Mouse (Mus musculus) splenic B cell, adult 2 months (primary cell): Measurements from ENCODE around the gene Setd1a.
A peak's percentile ranks its signal among the peaks of the same experiment; 100 is the strongest.

ENCODE experiments used
- DNase-seq: peaks from one replicate; pipeline ENCODE4 v3.0.0-alpha.2; 2011; ENCODE audit warnings: low read depth, low spot score
- H3K27me3 ChIP-seq: 2 replicates; pipeline ENCODE4 v1.6.1; 2012; ENCODE audit warnings: mild to moderate bottlenecking, low read length, moderate library complexity, mixed read lengths; ENCODE audit not compliant: control insufficient read depth, poor library complexity, insufficient read depth, severe bottlenecking
- H3K36me3 ChIP-seq: 2 replicates; pipeline ENCODE4 v1.6.1; 2012; ENCODE audit warnings: mild to moderate bottlenecking, low read length, moderate library complexity, mixed read lengths; ENCODE audit not compliant: control insufficient read depth, poor library complexity, insufficient read depth, severe bottlenecking

Gene Setd1a

DNA sequence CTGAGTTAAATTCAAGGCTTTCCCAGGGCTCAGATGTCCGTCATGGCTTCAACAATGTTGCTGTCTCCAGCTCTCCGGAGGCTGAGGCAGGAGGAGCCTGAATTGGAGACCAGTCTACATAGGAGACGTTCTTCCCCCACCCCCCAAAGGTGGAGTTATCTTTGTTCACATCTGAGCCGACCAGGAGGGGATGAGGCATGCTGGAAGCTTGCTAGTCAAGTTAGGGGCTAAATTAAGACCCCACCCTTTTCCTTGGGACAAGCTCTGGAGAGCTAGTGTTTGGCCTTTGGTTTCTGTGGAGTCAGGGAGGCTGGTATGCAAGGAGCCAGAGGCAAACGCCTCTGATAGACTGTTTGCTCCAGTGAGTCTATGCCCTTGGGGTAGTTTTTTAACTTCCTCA lies 23.3 kb upstream of the Setd1a start:
- DNase-seq: no peak
- Histone ChIP-seq H3K27me3 (no peaks in the 10 kb centered on the region), H3K36me3 (peaks cover 13% of the 10 kb centered on the region)

DNA sequence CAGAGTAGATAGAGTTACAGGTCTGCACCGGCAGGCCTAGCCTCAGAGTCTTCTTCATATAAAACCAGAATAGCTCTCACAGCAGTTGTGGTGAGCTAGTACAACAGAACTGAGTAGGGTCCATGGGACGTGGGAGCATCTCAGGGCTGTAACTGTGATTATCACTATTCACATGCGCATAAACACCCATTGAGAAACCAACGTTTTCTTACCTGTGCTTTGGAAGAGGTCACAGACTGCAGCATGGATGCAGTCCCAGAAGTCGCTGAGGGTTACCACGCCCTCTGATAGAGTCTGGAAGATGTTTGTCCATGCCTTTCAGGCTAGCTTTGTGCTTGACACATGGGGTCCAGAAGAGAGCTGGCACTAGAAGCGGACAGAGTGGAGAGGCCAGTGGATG lies 22.7 kb upstream of the Setd1a start:
- DNase-seq: no peak
- Histone ChIP-seq H3K36me3 (peaks cover 13% of the 10 kb centered on the region), H3K27me3 (no peaks in the 10 kb centered on the region)

DNA sequence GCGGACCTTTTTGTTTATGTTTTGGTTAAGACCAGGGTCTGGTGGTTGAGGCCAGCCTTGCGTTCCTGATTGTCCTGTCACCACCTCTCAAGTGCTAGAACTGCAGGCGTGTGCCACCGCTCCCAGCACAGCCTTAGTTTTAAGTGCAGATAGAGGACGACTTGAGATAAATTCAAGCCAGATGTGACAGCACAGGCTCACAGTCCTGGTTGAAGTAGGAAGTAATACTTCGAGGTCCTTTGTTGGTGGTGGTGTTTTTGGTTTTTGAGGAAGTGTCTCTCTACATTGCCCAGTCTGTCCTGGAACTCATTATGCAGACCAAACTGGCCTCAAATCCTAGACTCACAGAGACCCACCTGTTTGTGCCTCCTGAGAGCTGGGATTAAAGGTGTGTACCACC lies 16.8 kb upstream of the Setd1a start:
- H3K36me3 ChIP-seq: 0 out of 2 replicates have a peak, but pooled peaks cover 2% of the 10 kb centered on the region
- peak; percentile 23 for DNase-seq
- no peaks in the 10 kb centered on the region for H3K27me3 ChIP-seq

DNA sequence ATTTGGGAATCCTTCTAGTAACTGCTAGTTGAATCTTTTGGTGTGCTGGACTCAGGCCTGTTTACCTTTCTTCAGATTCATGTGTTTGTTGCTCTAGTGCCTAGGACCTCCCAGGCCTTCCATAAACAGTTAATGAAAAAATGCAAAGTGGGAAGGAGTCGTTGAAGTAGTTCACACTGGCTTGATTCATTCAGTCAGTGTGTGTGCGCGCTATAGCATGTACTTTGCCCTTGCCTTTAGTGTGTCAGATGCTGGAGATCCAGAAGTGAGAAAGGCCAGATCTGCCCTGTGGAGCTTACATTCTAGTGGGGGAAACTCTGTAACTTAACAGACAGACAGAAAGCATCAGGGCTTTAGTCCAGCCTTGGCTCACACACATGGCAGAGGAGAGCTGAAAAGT lies 16.0 kb upstream of the Setd1a start:
- no peak for DNase-seq
- Histone ChIP-seq H3K27me3 (no peaks in the 10 kb centered on the region), H3K36me3 (no peaks in the 10 kb centered on the region)

DNA sequence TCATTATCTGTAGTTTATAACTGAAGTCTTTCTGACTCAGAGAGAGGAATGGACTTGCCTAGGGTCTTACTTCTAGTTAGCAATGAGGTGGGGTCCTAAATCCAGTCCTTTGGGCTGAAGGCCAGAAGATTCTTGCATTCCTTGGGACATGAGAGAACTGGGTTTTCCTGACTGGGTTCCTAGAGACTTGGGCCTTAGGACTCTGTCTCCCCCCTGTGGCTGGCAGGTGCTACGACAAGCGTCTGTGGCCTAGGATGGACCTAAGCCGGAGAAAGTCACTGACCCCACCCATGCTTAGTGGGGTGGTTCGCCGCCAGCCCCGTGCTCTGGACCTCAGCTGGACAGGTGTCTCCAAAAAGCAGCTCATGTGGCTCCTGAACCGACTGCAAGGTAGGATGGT lies 15.4 kb upstream of the Setd1a start:
- Histone ChIP-seq H3K27me3 (no peaks in the 10 kb centered on the region), H3K36me3 (no peaks in the 10 kb centered on the region)
- peak; percentile 80 for DNase-seq

DNA sequence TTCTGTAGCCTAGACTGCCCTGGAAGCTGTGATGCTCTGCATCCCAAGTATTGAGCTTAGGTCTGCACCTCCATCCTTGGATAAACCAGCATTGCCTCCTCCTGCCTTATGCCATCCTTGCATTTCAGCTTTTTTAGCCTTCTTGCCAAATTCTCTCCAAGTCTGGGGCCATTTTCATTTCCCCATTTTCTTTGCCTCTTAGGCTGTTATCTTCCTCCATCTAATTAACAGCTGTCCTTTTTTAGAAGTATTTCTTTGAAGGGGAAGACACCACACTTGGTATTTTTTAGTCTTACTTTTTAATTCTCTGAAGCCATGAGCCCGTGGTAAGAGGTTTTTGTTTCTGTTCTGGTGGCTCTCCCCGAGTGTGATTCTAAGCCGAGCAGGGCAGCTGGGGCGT lies 12.8 kb upstream of the Setd1a start:
- H3K36me3 ChIP-seq: peaks cover 1% of the 10 kb centered on the region; the same call in 1 of the 2 replicates
- H3K27me3 ChIP-seq: no peaks in the 10 kb centered on the region
- no peak for DNase-seq

DNA sequence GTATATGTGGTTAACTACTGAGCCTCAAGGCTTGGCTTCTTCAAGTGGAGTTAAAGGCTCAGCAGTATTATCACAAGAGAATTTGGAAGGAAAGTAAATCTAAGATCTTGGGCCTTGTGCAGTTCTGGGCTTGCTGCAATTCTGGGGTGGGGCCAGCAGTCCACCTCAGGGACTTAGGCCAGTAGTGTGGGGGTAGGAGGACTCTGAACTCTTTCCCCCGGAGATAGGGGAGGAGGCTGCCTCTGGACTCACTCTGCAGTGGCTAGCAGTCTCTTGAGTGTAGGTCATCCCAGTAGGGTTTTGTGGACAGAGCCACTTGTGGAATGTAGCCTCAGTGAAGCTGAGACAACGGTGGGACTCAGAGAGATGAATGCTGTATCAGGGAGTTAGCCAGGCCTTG lies 10.7 kb upstream of the Setd1a start:
- peaks cover 1% of the 10 kb centered on the region; the same call in 1 of the 2 replicates for H3K36me3 ChIP-seq
- H3K27me3 ChIP-seq: no peaks in the 10 kb centered on the region
- DNase-seq: no peak

DNA sequence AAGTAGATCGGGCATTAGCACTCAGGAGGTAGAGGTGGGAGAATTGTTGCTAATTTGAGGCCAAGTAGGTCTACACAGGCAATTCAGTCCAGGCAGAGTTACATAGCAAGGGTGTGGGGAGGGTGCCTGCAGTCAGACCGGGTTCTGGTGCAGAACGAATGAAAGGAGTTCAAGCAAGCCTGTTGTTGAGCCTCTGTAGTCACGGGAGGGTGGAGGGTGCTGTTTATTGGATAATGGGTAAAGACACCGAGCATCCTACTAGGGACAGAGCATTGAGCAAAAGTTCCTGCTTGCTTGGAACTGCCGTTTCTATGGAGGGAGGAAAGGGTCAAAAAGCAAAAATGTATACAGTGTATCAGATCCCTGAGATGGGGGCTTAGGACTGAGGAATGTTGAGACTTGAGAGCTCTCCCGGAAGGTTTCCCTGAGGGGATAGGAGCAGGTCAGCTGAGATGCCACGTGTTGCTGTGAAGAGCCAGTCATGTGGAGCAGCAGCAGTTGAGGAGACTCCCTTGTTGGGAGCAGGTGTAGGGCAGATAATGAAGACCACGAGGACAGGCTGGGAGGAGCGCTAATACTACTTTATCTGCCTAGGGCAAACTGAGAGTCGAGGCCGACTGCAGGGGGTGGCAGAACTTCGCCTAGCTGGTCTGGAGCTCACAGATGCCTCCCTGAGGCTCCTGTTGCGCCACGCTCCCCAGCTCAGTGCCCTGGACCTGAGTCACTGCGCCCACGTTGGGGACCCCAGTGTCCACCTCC lies 9.4 kb upstream of the Setd1a start:
- H3K27me3 ChIP-seq: no peaks in the 10 kb centered on the region
- DNase-seq: no peak
- peaks cover 1% of the 10 kb centered on the region; the same call in 1 of the 2 replicates for H3K36me3 ChIP-seq

DNA sequence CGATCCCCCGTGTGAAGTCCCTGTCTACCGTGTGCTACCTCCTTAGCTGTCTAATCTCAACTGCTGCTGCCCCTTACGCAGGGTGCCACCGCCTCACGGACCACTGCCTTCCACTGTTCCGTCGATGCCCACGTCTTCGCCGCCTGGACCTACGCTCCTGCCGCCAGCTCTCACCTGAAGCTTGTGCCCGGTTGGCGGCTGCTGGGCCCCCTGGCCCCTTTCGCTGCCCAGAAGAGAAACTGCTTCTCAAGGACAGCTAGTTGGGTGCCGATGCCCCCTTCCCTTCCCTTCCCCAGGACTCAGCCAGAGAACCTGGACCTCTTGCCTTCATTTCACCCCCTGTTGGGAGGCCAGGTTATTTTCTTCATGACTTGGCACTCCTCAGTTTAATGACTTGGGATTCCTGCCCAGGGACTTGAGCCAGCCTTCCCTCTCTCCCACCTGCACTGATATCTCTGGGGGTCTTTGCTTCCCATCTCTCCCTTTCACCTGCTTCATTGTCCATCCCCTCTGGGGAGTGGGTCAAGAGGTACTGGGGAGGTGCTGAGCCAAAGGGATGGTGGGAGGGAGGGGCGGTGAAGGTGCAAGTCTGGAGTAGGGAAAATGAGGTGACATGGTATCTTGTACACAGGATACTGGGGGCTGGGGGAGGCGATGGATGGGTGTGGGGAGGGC lies 8.7 kb upstream of the Setd1a start:
- Histone ChIP-seq H3K27me3 (no peaks in the 10 kb centered on the region), H3K36me3 (peaks cover 1% of the 10 kb centered on the region; the same call in 1 of the 2 replicates)
- DNase-seq: no peak

DNA sequence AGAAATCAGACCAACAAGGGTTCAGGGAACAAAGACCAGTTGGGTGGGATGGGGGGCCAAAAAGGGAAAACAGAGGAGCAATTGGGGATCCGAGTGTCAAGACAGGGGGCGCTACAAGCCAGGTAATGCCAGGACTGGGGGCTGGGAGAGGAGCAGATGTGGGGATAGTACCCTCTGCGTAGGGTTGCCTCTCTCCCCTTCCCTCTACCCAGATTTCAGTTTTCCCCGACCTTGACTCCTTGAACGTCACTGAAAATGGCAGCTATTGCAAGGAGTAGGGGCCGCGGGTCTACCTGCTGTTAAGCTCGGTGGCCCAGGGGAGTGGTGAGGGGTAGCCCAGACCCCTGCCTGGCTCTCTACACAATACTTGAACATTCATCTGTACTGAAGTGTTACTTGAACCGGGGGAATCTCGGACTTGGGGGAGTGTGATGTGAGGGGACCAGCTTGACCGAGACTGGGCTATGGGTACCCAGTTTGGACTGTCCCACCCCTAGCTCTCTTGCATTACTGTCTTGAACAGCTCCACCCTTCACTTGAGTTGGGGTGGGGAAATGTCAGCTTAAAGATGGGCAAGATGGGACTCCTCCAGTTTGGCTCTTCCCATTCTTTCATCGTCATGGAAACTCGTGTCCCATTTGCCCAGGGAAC lies 8.0 kb upstream of the Setd1a start:
- DNase-seq: peak; percentile 20
- Histone ChIP-seq H3K36me3 (peaks cover 1% of the 10 kb centered on the region; the same call in 1 of the 2 replicates), H3K27me3 (no peaks in the 10 kb centered on the region)

DNA sequence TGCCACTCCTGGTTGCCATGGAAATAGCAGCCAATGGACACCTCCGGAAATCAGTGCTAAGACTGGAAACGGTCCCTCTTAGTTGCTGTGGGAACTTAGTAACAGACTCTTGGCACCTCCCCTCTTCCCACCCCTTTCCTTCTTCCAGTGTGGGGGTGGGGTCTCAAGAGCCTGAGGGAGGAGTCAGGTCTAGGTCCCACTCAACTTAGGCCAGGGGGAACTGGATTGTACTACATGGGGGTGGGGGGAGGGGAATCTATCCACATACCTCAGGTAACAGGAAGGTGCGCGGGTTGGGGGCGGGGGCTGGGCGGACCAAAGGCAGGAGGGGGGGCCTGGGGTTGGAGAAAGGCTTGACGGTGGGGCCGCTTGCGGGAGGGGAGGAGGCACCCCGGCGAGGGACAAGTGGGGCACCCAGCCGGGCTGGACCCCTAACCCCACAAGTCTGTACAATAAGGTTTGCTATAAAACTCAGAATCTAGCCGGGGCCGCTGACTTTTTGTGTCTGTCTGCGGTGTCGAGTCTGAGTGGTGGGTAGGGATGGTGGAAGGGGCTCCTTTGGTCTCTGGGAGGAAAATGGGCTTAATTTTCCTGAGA lies 7.4 kb upstream of the Setd1a start:
- H3K36me3 ChIP-seq: peaks cover 1% of the 10 kb centered on the region; the same call in 1 of the 2 replicates
- no peaks in the 10 kb centered on the region for H3K27me3 ChIP-seq
- DNase-seq: peak; percentile 65

DNA sequence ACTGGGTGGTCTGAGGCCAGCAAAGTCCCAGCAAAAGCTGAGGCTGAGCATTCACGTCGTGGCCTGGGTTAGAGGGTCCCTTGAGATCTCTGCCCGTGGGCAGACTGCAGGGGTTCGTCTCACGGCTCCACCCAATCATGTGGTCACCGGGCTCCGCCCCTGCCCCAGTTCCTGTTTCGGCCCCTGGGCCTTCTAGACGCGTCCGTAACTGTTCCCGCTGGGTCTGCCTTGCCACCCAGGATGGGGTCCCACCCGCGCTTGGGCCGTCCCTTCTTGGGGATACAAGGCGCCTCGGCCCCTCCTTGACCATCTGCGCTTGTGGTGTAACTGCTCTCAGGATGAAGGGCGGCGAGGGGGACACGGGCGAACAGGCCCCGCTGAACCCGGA lies 6.8 kb upstream of the Setd1a start, which contains the start of gene Orai3:
Gene Orai3, plus strand, starts transcription at position 165 of the 388 bp plus-strand sequence.
- DNase-seq: peak; percentile 87
- H3K27me3 ChIP-seq: no peaks in the 10 kb centered on the region
- peaks cover 1% of the 10 kb centered on the region; the same call in 1 of the 2 replicates for H3K36me3 ChIP-seq

DNA sequence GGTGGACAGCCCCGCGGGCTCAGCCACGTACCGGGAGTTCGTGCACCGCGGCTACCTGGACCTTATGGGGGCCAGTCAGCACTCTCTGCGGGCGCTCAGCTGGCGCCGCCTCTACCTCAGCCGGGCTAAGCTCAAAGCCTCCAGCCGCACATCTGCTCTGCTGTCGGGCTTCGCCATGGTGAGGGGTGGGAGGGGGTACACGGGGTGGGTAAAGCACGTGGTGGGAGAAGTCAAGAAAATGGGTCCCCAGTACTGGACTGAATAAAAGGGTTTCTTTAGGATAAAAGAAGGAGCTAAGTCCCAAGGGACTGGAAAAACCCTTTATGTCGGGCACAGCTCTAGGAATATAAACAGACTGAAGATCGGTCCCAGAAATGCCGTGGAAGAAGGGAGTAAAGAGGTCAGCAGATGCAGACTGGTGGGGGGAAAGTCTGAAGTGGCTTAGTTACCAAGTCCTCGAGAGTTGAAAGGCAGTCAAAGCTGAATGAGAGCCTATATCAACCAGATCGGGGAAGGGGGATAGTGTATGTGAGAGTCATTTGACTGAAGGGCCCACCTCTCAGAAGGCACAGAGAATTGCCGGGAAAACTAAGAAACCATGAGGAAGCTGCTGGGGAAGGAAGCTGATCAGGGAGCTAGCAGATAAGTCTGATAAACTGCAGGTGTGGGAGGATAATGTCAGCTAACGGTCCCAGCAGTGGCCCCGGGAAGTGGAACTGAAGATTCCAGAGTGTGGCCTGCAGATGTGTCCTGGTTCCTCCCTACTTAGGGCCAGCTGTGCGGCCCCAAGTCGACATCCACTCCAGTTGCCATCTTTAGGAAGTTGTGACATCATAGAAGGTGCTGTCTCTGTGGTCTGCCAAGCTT lies 6.2 kb upstream of the Setd1a start:
- H3K36me3 ChIP-seq: peaks cover 1% of the 10 kb centered on the region; the same call in 1 of the 2 replicates
- H3K27me3 ChIP-seq: no peaks in the 10 kb centered on the region
- no peak for DNase-seq

DNA sequence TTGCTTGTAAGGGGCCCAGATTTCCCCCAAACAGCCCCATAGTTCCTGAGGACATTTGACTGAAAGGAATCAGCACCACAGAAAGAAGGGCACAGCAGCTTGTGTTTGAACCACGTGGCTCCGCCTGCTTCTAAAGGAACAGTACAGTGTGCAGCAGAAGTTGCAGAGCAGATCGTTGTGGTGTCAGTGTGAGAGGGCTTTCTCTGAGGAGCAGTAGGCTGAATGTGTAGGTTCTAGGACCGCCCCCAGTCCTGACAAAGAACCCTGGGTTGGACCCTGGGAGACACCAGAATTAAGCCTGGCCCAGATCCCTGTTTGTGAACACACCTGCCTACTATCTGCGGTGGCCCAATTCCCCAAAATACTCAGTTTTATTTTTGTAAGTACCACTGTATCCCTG lies 5.2 kb upstream of the Setd1a start:
- peaks cover 1% of the 10 kb centered on the region; the same call in 1 of the 2 replicates for H3K36me3 ChIP-seq
- H3K27me3 ChIP-seq: no peaks in the 10 kb centered on the region
- DNase-seq: no peak
